Mouse (Mus musculus) midbrain, embryonic 14.5 days (tissue): ENCODE measurements at regions not wholly inside any gene's neighbourhood (a gene's known extent, or its start where the extent isn't known, plus 50 kb on each side); places are given as distances from the start of the nearest gene placed in this dataset.

Experiments
- ATAC-seq: fragments of 200-750 bp; cut with Nextera tagmentation; 2 replicates; pipeline ENCODE4 v1.8.0; 2017; ENCODE audit warnings: moderate number of reproducible peaks, moderate library complexity; ENCODE audit not compliant: low FRiP score, low TSS enrichment
- DNase-seq: peaks from one replicate; pipeline ENCODE4 v3.0.0-alpha.2; 2015
- H3K27ac ChIP-seq: fragments of 300-500 bp; sonication (generic); replicated peaks from 2 replicates; pipeline ENCODE4 v1.5.1; 2014; ENCODE audit warnings: mild to moderate bottlenecking, low read depth, low read length, moderate library complexity
- H3K27me3 ChIP-seq: fragments of 300-500 bp; sonication (generic); 2 replicates; pipeline ENCODE4 v1.6.1; 2014; ENCODE audit warnings: low read length, control low read depth, mixed read lengths; ENCODE audit not compliant: control insufficient read depth, insufficient read depth
- H3K36me3 ChIP-seq: fragments of 300-500 bp; sonication (generic); 2 replicates; pipeline ENCODE4 v1.6.1; 2014; ENCODE audit warnings: low read length, control low read depth; ENCODE audit not compliant: control insufficient read depth, insufficient read depth
- H3K4me1 ChIP-seq: fragments of 300-500 bp; sonication (generic); 2 replicates; pipeline ENCODE4 v1.6.1; 2014; ENCODE audit warnings: mild to moderate bottlenecking, antibody characterized with exemption, low read length, control low read depth; ENCODE audit not compliant: control insufficient read depth, insufficient read depth
- H3K4me2 ChIP-seq: fragments of 300-500 bp; sonication (generic); 2 replicates; pipeline ENCODE4 v1.6.1; 2014; ENCODE audit warnings: mild to moderate bottlenecking, low read length, moderate library complexity
- H3K4me3 ChIP-seq: fragments of 300-500 bp; sonication (generic); replicated peaks from 2 replicates; pipeline ENCODE4 v1.5.1; 2014; ENCODE audit warnings: low read depth, low read length
- H3K9ac ChIP-seq: fragments of 300-500 bp; sonication (generic); replicated peaks from 2 replicates; pipeline ENCODE4 v1.6.1; 2014; ENCODE audit warnings: mild to moderate bottlenecking, low read length, moderate library complexity
- H3K9me3 ChIP-seq: fragments of 300-500 bp; sonication (generic); 2 replicates; pipeline ENCODE4 v1.6.1; 2016; ENCODE audit warnings: low read length, control low read depth, mixed read lengths; ENCODE audit not compliant: control insufficient read depth
- WGBS: fragments of 180-500 bp; shearing (Covaris S2); extraction: QIAGEN DNeasy Blood & Tissue Kit; methylation state at CpG from one replicate; pipeline ENCODE4 v1.1.7; 2014; 5-methylcytosine and 5-hydroxymethylcytosine counted together

- DNase-seq, result no peak
- no peaks in the 10 kb centered on the region for H3K9me3 ChIP-seq
- H3K9ac ChIP-seq, result no peak overlapping the region
- H3K27me3 ChIP-seq, result no peaks in the 10 kb centered on the region
- H3K4me2 ChIP-seq, result no peak overlapping the region
- no peaks in the 10 kb centered on the region for H3K4me1 ChIP-seq
- H3K4me3 ChIP-seq, result no peak overlapping the region
- ATAC-seq, result no peak
- no peak overlapping the region for H3K27ac ChIP-seq
- H3K36me3 ChIP-seq, result no peaks in the 10 kb centered on the region
Measured at GRCm38 (mm10) chr16:15196855-15197254, 120.4 kb upstream of the Gm21897 start.

DNA sequence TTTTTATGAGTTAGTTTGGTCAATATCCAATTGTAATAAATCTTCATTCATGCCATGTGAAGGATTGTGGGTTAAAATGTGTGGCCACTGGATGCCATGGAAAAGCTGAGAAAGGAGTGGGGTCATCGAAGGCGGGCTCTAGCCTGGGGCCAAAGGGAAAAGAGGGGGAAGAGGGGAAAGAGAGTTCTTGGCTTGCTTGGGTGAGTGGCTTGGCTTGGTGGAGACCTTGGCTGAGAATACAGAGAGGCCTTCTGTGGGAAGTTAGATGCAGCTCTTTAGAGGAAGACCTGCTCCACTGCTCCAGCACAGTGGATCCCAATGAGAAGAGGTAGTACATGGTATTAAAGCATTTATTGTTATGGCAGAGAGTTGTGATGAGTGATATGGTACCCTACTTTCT, 101.3 kb upstream of the Gm21897 start:
- H3K9ac ChIP-seq, result no peak overlapping the region

GRCm38 (mm10) chr16:15220961-15221547, 96.2 kb upstream of the Gm21897 start:
- H3K9me3 ChIP-seq, result no peaks in the 10 kb centered on the region
- WGBS, result 78% methylated on average over 4 of the region's 4 CpGs
- DNase-seq, result no peak

More for the DNA sequence above, 101.3 kb upstream of the Gm21897 start:
- no peaks in the 10 kb centered on the region for H3K36me3 ChIP-seq
- no peak overlapping the region for H3K27ac ChIP-seq
- no peak for ATAC-seq
- H3K4me1 ChIP-seq, result no peaks in the 10 kb centered on the region
- H3K4me3 ChIP-seq, result no peak overlapping the region
- H3K4me2 ChIP-seq, result no peak overlapping the region
- WGBS, result 86% methylated on average over 2 of the region's 2 CpGs
- no peaks in the 10 kb centered on the region for H3K9me3 ChIP-seq
- no peak for DNase-seq
- no peaks in the 10 kb centered on the region for H3K27me3 ChIP-seq

DNA sequence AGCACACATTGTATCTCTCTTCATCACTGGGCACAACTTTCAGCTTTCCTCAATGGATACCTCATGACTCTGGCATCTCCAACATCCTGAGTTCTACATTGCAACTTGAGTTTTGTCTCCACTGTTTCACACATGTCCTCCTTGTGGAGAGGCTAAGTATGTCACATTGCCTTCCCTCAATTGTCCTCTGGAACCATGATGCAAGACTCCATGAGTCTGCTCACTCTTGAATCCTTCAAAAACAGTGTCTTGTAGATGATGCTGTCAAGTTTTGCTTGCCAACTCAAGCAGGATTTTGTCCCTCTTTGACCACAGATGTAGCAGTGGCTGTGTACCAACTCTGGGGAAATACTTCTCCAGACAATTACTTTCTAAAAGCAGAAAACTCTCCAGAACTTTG, 79.4 kb upstream of the Gm21897 start:
- no peaks in the 10 kb centered on the region for H3K27me3 ChIP-seq
- ATAC-seq (no peak), DNase-seq (no peak)
- no peak overlapping the region for H3K27ac ChIP-seq
- H3K4me2 ChIP-seq, result no peak overlapping the region
- H3K4me3 ChIP-seq, result no peak overlapping the region
- H3K36me3 ChIP-seq, result no peaks in the 10 kb centered on the region
- no peak overlapping the region for H3K9ac ChIP-seq
- H3K4me1 ChIP-seq, result no peaks in the 10 kb centered on the region
- H3K9me3 ChIP-seq, result no peaks in the 10 kb centered on the region

More at GRCm38 (mm10) chr16:15220961-15221547, 96.2 kb upstream of the Gm21897 start:
- Histone ChIP-seq H3K4me1 (no peaks in the 10 kb centered on the region), H3K4me2 (no peak overlapping the region), H3K36me3 (no peaks in the 10 kb centered on the region), H3K9ac (no peak overlapping the region), H3K27me3 (no peaks in the 10 kb centered on the region), H3K27ac (no peak overlapping the region), H3K4me3 (no peak overlapping the region)
- no peak for ATAC-seq

GRCm38 (mm10) chr16:15238449-15238848, 78.8 kb upstream of the Gm21897 start:
- H3K9ac ChIP-seq, result no peak overlapping the region
- no peak overlapping the region for H3K4me3 ChIP-seq
- no peaks in the 10 kb centered on the region for H3K36me3 ChIP-seq
- no peak for DNase-seq
- H3K9me3 ChIP-seq, result no peaks in the 10 kb centered on the region
- no peaks in the 10 kb centered on the region for H3K4me1 ChIP-seq
- no peak overlapping the region for H3K27ac ChIP-seq
- no peak for ATAC-seq
- H3K27me3 ChIP-seq, result no peaks in the 10 kb centered on the region
- H3K4me2 ChIP-seq, result no peak overlapping the region

DNA sequence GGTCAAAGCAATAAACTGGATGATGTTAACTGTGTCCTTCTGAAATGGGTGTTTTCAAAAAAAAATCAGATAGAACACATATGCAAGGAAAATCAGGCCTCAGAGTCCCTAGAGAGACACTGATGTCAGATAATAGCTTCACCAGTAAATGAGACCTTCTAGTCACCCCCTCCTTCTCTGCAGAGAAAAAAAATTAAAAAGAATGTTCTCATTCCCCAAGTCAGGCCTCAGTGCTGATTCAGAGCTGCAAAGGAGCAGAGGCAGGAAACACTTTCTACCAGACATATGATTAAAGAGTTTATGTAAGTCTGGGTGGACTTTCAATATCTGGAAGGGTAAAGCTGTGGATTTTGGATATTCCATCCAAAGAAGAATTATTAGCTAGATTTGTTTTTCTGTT, 67.1 kb upstream of the Gm21897 start:
- H3K9me3 ChIP-seq, result no peaks in the 10 kb centered on the region
- ATAC-seq (no peak), DNase-seq (no peak)
- H3K4me1 ChIP-seq, result no peaks in the 10 kb centered on the region
- H3K9ac ChIP-seq, result no peak overlapping the region
- no peak overlapping the region for H3K4me2 ChIP-seq
- no peaks in the 10 kb centered on the region for H3K36me3 ChIP-seq
- H3K27ac ChIP-seq, result no peak overlapping the region
- no peak overlapping the region for H3K4me3 ChIP-seq
- H3K27me3 ChIP-seq, result no peaks in the 10 kb centered on the region

DNA sequence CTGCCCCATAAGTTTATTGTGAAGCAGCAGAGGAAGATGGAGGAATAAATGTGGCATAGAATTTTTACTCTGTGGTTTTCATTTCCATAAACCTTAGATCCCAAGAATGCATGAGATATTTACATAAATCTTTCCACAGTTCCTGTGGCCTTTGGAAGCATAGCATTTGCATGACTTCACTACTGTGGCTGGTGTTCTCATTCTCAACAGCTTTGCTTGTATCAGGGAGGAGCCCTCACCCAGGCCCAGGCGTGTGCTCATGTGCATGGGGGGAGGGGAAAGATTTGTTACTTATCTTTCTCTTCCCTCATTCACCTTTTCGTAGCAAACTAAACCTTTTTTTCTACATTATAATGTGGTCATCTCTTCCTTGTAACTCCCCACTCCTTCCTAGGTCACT, 65.6 kb upstream of the Gm21897 start:
- Histone ChIP-seq H3K9ac (no peak overlapping the region), H3K27ac (no peak overlapping the region), H3K4me2 (no peak overlapping the region), H3K36me3 (no peaks in the 10 kb centered on the region), H3K9me3 (no peaks in the 10 kb centered on the region), H3K27me3 (no peaks in the 10 kb centered on the region), H3K4me1 (no peaks in the 10 kb centered on the region), H3K4me3 (no peak overlapping the region)
- DNase-seq (no peak), ATAC-seq (no peak)
- 70% methylated on average over 2 of the region's 2 CpGs for WGBS

GRCm38 (mm10) chr16:15252666-15253347, 64.5 kb upstream of the Gm21897 start:
- Histone ChIP-seq H3K4me3 (no peak overlapping the region), H3K4me2 (no peak overlapping the region), H3K4me1 (no peaks in the 10 kb centered on the region), H3K27ac (no peak overlapping the region), H3K9me3 (no peaks in the 10 kb centered on the region), H3K9ac (no peak overlapping the region), H3K36me3 (no peaks in the 10 kb centered on the region), H3K27me3 (no peaks in the 10 kb centered on the region)
- ATAC-seq, result no peak
- DNase-seq, result no peak
- 87% methylated on average over 6 of the region's 6 CpGs for WGBS

- H3K4me1 ChIP-seq, result no peaks in the 10 kb centered on the region
- ATAC-seq (no peak), DNase-seq (no peak)
- no peaks in the 10 kb centered on the region for H3K9me3 ChIP-seq
- H3K4me2 ChIP-seq, result no peak overlapping the region
- H3K27ac ChIP-seq, result no peak overlapping the region
- H3K36me3 ChIP-seq, result no peaks in the 10 kb centered on the region
- no peak overlapping the region for H3K4me3 ChIP-seq
- no peaks in the 10 kb centered on the region for H3K27me3 ChIP-seq
- 83% methylated on average over 3 of the region's 3 CpGs for WGBS
- H3K9ac ChIP-seq, result no peak overlapping the region
Measured at GRCm38 (mm10) chr16:15253348-15253693, 63.9 kb upstream of the Gm21897 start.
